Mouse (Mus musculus) cerebellum, postnatal 36 days (tissue): ENCODE measurements around the gene Gm20909.
"Not testable (repeated sequence)": the region's sequence is repeated elsewhere in the genome, so short reads cannot be mapped to it uniquely, and the experiment has no call there.

Experiments
- DNase-seq, 2 experiments: peaks; one replicate each; pipeline ENCODE4 v3.0.0; 2021 to 2022; ENCODE audit warnings: mixed read lengths in 2 of 2

The Gm20909 gene

GRCm38 (mm10) chrY:21164270-21164669 is at the start of gene Gm20909:
Gm20909 (plus strand) TSS chrY:21164570.
- DNase-seq: not testable (repeated sequence)
